Mouse (Mus musculus): ENCODE measurements around the gene Sprr2k. TPM values are rescaled to one million over a fixed set of nuclear protein-coding genes. Genes with fewer than 3 reads are reported as not detected.
"Not testable (repeated sequence)": the region's sequence is repeated elsewhere in the genome, so short reads cannot be mapped to it uniquely, and the experiment has no call there.

Sprr2k gene
- not detected for total RNA-seq (2021)

GRCm38 (mm10) chr3:92432282-92432681 is at the start of gene Sprr2k:
Gene Sprr2k (plus strand): TSS chr3:92432582.
- no peak for DNase-seq

DNA sequence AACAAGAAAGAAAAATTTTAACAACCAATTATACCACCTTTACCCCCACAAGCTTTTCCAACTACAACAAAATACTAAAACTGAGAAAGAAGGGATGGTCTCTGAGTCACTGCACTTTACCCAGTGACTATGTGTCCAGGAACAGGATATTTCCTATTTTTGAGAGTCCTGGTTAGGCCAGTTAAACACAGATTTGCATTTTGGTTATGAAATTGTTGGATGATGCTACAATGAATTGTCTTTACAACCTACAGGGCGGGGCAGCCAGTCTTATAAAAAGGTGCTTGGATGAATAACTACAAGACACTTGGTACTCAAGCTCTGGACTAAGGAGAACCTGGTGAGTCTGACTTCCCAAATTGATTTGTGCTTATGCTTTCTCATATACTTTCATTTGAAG is 47.0 kb upstream of the Sprr2k start, which contains the start of gene Sprr2h:
TSS of gene Sprr2h (plus strand) at position 301 of the 400 bp plus-strand sequence.
- DNase-seq = no peak

DNA sequence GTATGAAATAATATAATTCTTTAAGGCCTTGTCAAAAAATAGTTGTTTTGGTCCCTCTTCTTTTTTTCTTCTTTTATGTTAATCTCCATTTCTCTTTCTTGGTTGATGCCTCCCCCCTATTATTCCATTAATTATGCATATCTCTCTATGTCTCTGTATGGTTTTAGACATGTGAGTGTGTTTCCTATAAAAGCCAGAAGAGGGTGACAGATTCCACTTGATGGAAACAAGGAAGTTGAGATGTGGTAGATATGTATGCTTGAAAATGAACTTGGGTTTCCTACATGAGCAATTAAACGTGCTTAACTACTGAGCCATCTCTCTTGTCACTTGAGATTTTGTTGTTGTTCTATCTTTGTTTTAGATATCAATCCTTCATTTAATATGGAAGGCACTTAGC is 38.1 kb upstream of the Sprr2k start:
- no peak for DNase-seq

DNA sequence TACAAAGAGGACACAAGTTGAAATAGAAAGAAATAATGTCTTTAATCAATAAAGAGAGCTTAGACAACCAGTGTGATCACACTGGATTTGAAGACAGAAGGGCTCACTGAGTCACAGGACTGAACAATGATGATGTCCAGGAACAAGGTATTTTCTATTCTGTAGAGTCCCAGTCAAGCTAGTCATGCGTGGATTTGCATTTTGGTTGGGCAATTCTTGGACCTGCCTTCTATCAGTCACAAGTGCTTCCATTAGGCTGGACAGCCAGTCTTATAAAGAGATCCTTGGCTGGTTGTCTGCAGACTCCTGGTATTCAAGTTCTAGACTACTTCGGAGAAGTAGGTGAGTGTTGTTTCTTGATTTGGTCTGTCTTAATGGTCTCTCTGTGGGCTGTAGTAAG is 24.7 kb upstream of the Sprr2k start, which contains the start of gene Sprr2i:
TSS of gene Sprr2i (plus strand) at position 301 of the 400 bp plus-strand sequence.
- DNase-seq = no peak

DNA sequence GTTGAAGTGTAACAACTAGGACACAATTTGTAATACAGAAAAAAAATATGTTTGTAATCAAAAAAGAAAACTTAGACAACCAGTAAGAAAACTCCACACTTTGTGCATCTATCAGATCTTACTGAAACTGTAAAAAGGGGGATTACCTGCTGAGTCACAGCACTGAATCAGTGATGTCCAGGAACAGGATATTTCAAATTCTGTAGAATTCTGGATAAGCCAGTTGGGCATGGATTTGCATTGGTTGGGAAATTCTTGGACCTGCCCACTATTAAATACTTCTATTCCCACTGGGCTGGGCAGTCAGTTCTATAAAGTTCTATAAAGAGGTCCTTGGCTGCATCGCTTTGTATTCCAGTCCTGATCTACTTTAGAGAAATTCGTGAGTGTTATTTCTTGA is 14.6 kb upstream of the Sprr2k start, which contains the start of gene Sprr2j-ps:
TSS of gene Sprr2j-ps (plus strand) at position 301 of the 400 bp plus-strand sequence.
- DNase-seq = no peak

- no peak for DNase-seq
Measured at GRCm38 (mm10) chr3:92429323-92429722, 3.1 kb upstream of the Sprr2k start, which contains the start of gene Gm9774. Gene Gm9774 (minus strand): TSS chr3:92429423.

GRCm38 (mm10) chr3:92438689-92439088 is 6.3 kb downstream of the Sprr2k start, which contains the start of gene Sprr1b:
Gene Sprr1b (minus strand): TSS chr3:92438789.
- DNase-seq = no peak

- DNase-seq = no peak
Measured at GRCm38 (mm10) chr3:92440177-92440576, 7.8 kb downstream of the Sprr2k start.

DNA sequence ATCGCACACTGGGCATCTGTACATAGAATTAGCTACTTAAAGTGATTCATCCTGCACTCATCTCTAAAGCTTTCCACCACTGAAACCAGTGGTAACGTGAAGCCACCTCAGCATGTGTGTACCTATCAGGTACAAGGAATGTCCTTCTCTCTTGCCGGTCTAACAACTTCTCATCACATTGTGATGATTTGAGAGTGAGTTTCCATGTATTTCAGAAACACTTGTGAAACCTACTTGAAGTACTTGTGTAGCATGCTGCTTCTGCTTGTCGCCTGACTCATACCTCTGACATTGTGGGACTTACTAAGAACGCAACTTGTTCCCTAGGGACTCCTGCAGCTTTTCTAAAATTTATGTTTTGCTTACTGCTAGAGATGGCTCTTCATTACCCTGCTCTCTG is 22.8 kb downstream of the Sprr2k start:
- no peak for DNase-seq

DNA sequence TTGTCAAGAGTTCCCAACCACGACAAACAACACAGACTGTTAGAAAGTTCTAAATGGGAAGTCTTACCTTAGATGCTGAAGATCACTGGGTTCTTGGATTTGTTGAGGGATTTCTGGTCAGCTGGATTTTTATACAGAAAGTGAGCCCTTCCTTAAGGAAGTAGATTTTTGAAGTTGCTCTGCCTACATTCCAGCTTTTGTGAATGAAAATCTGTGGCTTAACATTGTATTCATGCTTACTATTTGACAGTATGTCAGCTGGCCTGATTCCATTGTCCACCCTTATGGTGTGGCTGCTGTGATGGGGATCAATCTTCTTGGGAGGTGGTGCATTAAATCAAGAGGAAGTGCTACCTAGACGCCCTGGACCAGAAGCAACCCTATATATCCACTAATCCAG is 26.2 kb downstream of the Sprr2k start, which contains the start of gene Sprr3:
TSS of gene Sprr3 (minus strand) at position 101 of the 400 bp plus-strand sequence.
- no peak for DNase-seq

GRCm38 (mm10) chr3:92466576-92466975 is 34.2 kb downstream of the Sprr2k start:
- no peak for DNase-seq

- no peak for DNase-seq
Measured at GRCm38 (mm10) chr3:92467424-92467823, 35.0 kb downstream of the Sprr2k start.

DNA sequence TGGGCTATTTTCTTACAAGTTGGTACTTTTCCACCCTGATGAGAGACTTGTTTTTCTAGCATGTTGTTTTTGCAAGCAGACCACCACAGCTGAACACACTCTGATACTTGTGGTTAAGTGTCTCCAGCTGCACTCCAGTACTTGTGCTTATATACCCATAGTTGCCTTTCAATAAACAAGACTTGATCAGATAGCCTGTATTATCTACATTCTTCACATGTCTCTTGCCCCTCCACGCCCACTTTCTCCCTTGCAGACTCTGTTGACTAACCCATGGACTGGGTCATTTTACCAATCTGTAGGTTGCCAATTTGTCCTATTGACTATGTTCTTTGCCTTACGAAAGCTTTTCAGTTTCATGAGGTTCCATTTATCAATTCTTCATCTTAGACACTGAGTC is 37.7 kb downstream of the Sprr2k start:
- no peak for DNase-seq

DNA sequence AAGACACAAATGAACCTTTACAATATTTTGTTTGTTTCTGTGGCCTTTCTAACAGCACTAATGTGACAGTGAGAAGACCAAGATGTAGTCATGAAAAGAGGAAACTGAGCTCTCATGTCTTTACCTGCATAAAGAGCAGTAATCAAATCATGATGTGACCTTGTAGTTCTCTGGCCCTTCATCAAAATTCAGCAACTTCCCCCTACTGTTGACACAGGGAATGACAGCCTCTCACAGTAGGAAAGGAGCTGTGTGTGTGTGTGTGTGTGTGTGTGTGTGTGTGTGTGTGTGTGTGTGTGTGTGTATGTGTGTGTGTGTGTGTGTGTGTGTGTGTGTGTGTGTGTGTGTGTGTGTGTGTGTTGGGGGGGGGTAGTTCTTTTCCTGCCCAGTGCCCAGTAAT is 48.9 kb downstream of the Sprr2k start:
- not testable (repeated sequence) for DNase-seq

Other genes with a start within 250 kb of the Sprr2k start
- gene Sprr2a1, start 216.8 kb upstream of the Sprr2k start, total RNA-seq (2021) = under 1 TPM in 1 of 2 experiments, not detected in 1; 0.19 TPM
- gene Sprr2a2, start 216.7 kb upstream of the Sprr2k start, total RNA-seq (2021) = 1 to 10 TPM; 4.0 to 5.1 TPM
- not detected for gene Sprr2a3, start 147.2 kb upstream of the Sprr2k start, total RNA-seq (2021)
- not detected for gene Sprr2b, start 116.0 kb upstream of the Sprr2k start, total RNA-seq (2021)
- not detected for gene Sprr2d, start 93.4 kb upstream of the Sprr2k start, total RNA-seq (2021)
- not detected for gene Sprr2e, start 80.4 kb upstream of the Sprr2k start, total RNA-seq (2021)
- gene Sprr2f, start 67.4 kb upstream of the Sprr2k start, total RNA-seq (2021) = not detected
- not detected for gene Sprr2h, start 46.9 kb upstream of the Sprr2k start, total RNA-seq (2021)
- not detected for gene Sprr2i, start 24.6 kb upstream of the Sprr2k start, total RNA-seq (2021)
- not detected for gene Sprr2j-ps, start 14.5 kb upstream of the Sprr2k start, total RNA-seq (2021)
- 1 to 10 TPM; 1.7 to 4.6 TPM for gene Gm9774, start 3.2 kb upstream of the Sprr2k start, total RNA-seq (2021)
- not detected for gene Sprr1b, start 6.2 kb downstream of the Sprr2k start, total RNA-seq (2021)
- gene Sprr3, start 26.1 kb downstream of the Sprr2k start, total RNA-seq (2021) = not detected
- not detected for gene Sprr1a, start 53.3 kb downstream of the Sprr2k start, total RNA-seq (2021)
- gene Sprr4, start 67.9 kb downstream of the Sprr2k start, total RNA-seq (2021) = not detected
- gene 2310046K23Rik, start 101.9 kb downstream of the Sprr2k start, total RNA-seq (2021) = not detected
- gene Ivl, start 141.2 kb downstream of the Sprr2k start, total RNA-seq (2021) = not detected
- not detected for gene Smcp, start 156.4 kb downstream of the Sprr2k start, total RNA-seq (2021)
- not detected for gene 2210017I01Rik, start 174.9 kb downstream of the Sprr2k start, total RNA-seq (2021)
- gene Lce6a, start 189.1 kb downstream of the Sprr2k start, total RNA-seq (2021) = not detected
- not detected for gene Lce1a1, start 215.7 kb downstream of the Sprr2k start, total RNA-seq (2021)
- not detected for gene Lce1b, start 224.3 kb downstream of the Sprr2k start, total RNA-seq (2021)
- not detected for gene Lce1a2, start 237.7 kb downstream of the Sprr2k start, total RNA-seq (2021)
- gene Lce1c, start 246.7 kb downstream of the Sprr2k start, total RNA-seq (2021) = not detected

All from heart, postnatal 4 days (tissue).